Mouse (Mus musculus) erythroblast, adult 5-6 weeks (primary cell): Measurements from ENCODE around the gene Cdh15. TPM values are rescaled to one million over a fixed set of nuclear protein-coding genes. Genes with fewer than 3 reads are reported as not detected.

Experiments
- ATAC-seq: replicated peaks from 2 replicates; pipeline ENCODE4 v1.8.0; 2016; ENCODE audit warnings: moderate number of reproducible peaks, mild to moderate bottlenecking, moderate TSS enrichment, inconsistent platforms; ENCODE audit not compliant: poor library complexity, low FRiP score, severe bottlenecking
- total RNA-seq, 2 experiments: library from RNA; stranded (forward) in 1 of 2; stranded (reverse) in 1 of 2; fragments of 150-400 nt in 1 of 2; fragments of 200-764, 138-1000 nt in 1 of 2; gene quantifications; 2 replicates each; pipeline versions ENCODE4 v1.2.3 to v1.2.4; 2015 to 2017; ENCODE audit warnings: low replicate concordance in 2 of 2

Cdh15 gene
- total RNA-seq (2015; ENCODE audit: low replicate concordance) (not detected in 2 replicates), total RNA-seq (2017; ENCODE audit: low replicate concordance) (not detected in 2 replicates)

DNA sequence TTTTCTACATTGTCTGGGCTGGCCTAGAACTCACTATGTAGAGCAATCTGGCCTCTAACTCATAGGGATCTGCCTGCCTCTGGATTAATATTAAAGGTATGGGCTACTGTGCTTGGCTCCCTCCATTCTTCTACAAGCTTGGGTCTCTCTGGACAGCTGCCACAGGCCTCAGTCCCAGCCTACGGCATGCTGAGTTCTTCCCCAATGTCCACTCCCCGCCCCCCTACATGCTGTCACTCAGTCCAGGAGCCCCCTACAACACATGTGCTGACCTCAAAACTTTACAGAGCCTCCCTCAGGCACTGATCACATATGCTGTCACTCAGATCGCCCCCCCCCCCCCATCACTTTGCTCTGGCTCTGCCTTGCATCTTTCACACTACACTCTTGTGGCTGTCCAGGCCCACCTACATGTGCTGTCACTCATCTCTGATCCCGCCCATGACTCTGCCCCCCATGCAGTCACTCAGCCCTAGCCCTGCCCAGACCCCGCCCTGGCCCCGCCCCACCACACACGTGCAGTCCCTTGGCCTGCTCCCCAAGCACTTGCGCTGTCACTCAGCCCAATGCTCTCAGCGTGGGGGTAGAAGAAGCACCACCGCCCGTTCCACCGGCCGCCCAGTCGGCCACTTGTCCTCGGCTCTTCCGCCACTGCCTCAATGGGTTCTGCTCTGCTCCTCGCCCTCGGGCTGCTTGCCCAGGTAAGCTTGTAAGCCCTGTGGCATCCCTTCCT lies at the start of gene Cdh15:
Gene Cdh15 (plus strand): TSS at position 138 of the 733 bp plus-strand sequence.
- 0 out of 2 replicates have a peak, but pooled peaks have one; percentile 18 for ATAC-seq

DNA sequence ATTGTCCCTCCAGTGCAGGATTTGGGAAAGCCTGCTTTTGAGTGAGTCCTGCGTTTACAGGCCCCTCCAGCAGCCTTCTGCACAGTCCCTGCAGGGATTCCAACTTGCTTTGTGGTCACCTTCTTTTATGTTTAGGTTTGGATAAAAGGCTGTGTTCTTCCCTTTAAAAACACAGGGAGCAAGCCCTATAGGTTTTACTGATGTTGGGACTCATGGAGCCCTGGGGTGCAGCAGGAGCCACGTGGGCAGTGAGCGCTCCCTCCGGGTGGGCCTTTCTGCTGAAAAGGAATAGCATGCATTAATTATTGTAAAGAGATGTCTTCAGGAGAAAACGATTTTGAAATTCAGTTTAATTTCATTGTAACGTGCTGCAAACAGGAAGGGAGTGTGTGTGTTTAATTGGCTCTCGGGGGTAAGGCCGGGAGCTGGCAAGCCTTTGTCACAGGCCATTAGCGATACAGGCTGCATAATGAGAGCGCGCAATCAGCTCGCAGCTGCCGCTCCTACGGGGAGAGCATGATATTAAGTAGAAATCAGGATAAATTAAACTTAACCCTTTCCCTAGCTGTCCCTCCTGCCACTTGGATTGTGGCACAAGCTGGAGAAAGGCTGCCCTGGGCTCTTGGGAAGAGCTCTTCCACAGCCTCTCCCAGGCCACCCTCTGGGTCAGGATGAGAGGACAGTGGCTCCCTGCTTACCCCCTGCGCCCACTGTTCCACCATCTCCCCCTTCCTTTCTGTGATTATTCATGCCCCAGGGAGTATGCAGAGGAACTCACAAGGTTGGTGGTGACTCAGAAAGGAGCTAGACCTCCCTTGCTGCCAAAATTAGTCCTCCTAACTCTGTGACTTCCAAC lies 43.6 kb upstream of the Cdh15 start:
- ATAC-seq, result no peak

DNA sequence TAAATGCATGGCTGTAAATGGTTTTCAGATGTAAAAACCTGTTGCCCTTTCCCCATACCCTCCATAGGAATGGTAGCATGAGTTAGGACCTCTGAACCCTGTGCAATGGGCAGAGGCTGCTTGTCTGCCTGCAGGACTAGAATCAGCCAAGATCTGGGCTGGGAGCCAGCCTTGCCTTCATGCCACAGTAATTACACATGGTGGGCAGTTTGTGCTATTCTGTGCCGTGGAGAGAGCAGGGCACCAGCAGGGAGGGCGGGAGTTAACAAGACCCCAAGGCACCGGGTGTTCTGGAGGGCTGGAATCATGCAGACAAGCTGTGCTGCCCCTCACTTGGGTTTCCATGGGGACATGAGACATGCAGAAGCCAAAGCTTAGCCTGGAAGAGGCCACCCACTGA lies 42.4 kb upstream of the Cdh15 start:
- ATAC-seq, result no peak

DNA sequence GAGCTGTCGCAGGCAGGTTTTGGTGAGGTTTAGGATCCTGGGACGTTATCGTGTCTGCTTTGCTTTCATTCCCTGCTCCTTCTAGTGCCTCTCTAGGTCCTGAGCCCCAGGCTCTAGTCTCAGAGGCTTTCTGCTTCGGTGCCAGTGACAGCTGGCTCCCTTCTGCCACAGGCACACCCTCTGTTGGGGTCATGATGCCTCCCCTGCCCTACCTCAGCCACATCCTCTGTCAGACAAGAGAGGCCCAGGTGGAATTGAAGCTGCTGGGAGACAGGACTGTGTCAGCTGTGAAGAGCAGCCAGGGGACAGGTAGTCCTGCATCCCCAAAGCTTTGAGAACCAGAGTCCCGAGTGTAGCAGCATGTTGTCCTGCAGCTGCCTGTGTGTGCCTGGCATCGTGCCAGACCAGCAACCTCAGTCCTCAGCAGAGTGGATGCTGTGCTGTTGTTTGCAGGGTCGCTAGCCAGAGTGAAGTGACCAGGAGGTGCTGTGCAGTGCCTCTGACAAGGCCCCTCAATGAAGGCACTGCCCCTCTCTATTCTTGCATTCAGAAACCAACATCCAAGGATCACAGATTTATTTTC lies 40.7 kb upstream of the Cdh15 start:
- ATAC-seq, result no peak

DNA sequence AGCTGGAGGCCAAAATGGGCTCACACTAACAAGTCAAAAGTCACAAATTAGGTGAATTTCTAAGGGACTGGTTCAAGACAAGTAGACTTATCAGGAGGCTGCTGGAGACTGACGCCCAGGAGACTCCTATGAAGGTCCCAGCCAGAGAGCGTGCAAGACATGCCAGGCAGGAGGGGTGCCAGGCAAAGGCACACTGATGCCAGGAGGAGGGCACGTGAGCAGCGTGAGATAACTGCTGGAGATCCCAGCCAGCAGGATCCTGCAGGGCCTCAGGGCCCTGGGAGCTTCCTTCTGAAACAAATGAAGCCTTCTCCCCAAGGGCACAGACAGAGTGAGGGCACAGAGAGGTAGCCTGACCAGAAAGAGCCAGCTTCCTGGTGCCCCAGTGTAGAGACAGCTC lies 39.9 kb upstream of the Cdh15 start:
- 0 out of 2 replicates have a peak, but pooled peaks have one; percentile 15 for ATAC-seq

DNA sequence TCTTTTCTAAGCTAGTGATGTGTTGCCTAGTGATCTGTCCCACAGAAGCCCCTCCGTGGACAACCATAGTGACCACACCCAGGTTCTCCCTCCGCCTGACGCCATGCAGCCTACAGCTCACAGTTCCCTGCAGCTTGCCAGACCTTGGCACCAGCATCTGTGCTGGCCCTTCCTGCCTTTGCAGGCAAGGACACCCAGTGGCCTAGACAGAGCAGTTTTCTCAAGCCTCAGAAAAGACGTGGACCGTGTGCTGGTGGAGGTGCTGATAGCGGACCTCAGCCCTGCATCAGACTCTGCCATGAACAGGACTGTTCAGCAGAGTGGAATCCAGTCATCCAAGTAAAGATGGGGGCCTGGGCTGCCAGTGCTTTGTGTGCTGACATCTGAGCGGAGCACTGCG lies 37.4 kb upstream of the Cdh15 start:
- ATAC-seq, result no peak

DNA sequence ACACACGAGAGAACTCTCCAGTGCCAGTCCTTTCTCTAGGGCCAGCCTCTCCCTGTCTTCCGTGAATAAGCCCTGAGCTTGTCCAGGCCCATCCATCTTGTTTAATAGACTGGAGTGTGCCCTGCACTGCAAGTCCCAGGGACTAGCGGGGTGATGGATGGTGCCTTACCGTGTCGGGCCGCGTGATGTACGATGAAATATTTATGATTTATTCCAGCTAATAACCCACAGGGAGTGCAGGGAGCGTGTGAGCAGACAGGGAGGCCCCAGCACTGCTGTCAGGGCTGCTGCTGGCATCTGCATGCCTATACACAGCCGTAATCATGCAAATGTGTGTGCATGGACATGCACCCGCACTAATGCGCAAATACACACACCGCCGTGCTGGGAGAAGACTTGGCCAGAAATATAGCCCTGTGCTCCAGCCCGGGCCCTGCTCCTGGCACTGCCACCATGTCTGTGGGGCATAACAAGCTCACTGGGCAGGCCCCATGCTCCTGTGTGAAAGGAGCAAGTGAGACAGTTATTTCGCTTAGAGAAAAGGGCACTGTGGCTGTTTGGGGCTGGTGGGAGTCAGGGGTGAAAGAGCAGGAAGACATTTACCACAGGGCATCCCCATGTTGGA lies 35.8 kb upstream of the Cdh15 start:
- ATAC-seq, result no peak

DNA sequence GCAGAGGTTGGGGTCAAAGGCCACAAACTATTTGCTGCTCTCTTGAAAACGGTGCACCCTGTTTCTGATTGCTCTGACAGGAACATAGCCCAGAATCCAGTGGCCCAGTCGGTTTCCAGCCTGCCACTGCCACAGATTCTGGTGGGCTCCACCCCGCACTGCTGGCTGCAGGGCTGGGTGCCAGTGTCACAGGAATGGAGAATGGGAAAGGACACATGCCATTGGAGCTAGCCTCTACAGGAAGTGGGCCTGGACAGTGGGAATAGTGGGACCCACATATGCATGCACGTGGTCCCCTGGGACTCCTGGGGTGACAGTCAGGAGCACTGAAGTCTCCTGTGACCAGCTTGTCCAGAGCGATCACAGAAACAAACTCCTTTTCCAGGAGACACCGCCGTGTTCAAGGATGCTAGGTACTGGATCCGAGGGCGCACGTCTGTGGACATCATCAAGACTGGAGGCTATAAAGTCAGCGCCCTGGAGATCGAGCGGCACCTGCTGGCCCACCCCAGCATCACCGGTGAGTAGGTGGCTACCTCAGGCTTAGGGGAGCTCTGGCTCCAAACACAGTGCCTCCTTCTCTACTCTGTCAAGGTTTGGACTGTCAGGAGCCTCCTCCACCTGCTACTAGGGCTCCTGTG lies 35.0 kb upstream of the Cdh15 start:
- ATAC-seq, result peak; percentile 38; the same call in 1 of the 2 replicates

DNA sequence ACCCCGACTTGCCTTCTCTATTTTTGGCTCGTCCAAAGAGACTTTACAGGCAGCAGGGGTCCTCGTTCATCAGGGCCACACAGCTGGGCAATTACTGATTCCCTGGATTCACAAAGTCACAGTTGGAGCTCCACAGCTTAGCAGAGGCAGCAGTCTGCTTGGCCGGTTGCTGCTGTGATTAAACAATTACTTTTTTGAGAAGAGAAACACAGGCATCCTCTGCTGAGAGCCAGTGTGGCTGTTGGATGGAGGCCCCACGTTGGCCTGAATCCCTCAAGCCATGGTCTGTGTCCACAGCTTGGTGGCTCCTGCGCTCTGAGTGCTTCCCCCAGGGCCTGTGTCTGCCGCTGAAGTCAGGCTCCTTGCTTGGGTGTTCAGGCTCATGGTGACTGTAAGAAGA lies 33.2 kb upstream of the Cdh15 start:
- ATAC-seq, result no peak

DNA sequence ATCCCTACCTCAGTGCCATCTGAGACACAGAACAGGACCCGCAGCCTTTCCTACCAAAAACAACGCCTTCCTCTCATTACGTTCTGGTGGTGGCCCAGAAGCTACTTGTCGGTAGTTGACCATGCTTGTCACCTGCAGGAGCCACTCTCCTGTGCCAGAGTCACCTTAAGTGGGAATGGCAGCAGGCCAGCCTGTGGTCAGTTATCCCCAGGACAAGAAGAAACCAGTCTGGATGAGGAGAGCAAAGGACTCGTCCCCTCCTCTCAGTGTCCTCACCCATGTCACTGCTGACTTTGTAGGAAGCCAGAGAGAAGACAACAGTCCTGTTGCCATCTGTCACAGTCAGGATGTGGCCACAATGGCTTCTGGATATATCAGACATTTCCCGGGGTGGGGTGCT lies 30.8 kb upstream of the Cdh15 start:
- no peak for ATAC-seq

DNA sequence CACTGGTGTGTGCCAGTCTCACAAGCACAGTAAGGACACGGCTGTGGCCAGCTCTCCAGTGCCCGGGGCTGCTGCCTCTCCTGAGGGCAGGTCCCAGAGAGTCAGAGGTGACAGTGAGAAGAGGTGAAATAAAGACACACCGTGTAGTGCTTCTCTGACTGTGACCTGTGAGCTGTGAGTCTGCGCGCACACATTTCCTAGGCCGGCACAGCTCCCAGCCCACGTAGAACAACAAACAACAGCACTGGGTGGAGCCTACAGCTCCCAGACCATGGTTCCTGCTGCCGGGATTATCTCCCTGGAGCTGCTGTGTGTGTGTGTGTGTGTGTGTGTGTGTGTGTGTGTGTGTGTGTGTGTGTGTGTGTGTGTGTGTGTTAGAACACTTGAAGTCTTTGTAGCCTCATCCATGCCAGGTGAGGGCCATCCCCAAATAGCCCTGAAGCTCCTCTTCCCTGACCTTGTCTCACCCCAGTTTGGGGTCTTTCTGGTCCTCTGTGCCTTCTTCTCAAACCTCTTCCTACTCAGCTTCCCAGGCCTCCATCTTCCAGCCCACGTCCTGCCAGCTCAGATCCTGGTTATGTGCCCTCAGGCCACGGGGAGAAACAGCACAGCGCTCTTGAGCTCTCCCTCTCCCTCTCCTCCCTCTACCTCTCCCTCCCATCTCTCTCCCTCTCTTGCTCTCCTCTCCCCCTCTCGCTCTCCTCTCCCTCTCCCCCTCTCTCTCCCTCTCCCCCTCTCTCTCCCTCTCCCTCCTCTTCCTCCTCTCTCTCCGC lies 29.9 kb upstream of the Cdh15 start:
- no peak for ATAC-seq

DNA sequence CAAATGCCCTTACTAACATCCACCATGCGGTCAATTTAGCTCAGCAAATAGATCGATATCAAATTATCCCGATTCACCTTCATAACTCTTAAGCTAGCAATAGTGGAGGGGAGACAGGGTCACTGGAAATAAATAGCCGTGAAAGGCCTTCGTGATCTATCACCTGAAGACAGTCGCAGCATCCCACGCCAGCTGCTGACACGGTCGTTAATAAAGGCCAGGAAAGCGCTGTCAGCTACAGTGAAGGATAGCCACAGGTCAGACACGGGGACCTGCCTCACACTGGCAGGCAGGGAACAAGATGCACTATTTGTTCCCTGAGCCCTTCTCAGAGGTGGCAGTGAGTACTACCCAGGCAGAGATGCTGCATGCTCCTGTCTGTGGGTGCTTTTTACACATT lies 28.0 kb upstream of the Cdh15 start:
- no peak for ATAC-seq

DNA sequence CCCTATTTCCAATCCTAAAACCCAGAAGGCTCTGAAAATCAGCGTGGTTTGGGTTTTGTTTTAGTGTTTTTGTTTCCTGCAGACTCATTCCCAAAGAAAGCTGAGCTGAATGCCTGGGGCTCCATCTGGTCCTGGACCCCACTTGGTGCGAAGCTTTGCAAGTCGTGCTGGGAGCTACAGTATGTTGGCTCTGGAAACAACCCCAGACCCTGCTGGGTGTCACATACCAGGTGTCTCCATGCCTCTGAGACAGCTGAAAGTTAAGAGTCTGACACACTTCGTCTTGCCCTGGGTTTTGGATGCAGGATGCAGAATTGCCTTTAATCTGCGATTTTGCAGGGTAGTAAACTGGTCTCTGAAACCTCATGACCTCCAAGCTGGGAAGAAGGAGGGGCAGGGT lies 23.2 kb upstream of the Cdh15 start:
- no peak for ATAC-seq

DNA sequence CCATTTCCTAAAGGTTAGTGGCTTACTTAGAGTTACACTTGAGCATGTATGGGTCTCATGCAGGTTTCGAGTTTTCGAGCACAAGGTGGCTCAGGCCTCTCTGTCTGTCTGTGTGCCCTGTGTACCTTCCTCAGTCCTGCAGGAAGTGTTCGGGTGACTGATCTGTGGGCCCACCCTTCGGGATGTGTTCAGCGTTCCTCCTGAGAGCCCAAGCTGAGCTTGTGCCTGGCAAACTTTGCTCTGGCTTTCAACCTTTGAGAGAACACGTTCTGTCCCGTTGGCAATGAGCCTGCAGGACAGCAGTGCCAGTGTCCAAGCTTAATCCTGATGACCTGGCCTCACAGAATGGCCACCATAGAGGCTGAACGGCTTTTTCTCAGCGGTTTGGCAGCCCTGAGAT lies 22.8 kb upstream of the Cdh15 start:
- ATAC-seq, result no peak

DNA sequence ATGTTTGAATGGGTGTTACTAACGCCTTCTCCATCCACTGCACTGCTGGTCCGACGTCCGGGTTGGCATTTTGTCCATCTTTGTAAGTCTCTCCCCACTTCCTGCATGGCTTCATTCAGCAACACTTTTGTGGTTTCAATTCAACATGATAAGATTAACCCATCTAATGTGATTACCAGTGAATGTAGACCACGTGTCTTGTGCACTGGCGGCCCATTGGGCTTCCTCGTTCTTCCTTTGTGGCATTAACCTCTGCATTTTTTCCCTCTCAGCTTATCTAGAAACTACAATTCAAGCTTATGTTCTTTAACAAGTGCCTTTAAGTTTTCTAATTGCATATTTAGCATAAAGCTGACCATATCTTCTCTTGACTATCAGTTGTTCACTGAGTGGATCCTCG lies 22.4 kb upstream of the Cdh15 start:
- no peak for ATAC-seq

DNA sequence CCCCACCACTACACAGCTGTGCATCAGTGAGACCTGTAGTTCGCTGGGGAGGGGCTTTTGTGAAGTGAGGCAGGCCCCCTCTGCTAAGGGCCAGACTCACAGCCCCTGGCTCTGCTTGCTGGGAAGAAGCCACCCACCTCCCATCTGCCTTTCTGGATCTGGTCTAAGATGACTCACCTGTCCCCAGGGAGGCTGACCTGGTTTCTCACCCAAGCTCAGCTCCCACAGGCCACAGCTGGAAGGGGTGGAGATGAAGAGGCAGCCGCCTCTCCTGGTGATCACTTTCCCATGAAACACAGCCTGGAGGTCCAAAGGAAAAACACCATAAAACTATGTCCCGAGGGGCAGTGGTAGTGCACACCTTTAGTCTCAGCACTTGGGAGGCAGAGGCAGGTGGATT lies 18.4 kb upstream of the Cdh15 start:
- ATAC-seq, result no peak

DNA sequence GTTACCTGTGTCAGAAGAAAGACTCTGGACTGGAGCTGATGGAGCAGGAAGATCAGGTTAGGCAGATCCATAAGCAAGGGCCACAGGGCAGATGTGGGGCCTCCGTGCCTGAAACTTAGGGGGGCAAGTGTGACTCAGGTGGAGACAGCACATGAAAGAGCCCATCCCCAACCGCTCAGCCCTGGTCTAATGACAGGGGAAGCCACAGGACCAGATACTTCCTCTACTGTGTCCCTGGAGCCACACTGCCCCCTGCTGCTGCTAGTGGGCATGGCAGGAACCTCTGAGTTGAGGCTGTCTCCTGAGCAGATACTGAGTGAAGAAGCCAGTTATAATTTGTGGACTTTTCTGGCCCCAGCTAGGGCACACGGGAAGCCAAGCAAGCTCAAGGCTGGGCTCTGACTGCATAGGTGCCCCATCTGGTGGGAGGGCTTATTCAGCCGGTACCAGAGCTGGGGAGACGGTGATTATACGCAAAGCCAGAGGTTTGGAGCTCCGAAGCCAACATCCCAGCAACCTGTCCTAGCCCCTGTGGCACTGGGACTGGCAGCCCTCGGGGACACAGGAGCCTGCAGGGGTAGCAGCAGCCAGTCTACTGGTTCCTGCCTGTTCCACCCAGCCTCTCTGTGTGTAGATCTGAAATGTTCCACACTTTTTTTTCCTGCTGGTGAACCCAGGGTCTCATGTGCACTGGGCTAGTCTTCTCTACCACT lies 17.3 kb upstream of the Cdh15 start:
- ATAC-seq, result peak; percentile 78

DNA sequence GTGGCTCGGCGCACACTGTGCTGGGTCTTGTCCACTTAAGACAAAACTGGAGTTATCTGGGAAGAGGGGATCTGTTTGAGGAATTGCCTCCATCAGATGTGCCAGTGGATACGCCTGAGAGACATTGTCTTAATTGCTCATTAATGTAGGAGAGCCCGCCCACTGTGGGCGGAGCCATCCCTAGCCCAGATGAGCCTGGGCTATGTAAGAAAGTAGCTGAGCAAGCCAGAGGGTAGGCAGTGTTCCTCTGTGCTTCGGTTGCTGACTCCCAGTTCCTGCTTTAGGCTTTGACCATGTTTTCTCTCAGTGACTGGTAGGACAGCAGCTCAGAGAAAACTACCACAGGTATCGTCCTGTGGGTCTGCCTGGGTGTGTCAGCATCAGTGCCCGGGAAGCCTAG lies 13.3 kb upstream of the Cdh15 start:
- ATAC-seq, result no peak
